Mouse (Mus musculus) CH12.LX (cell line): ENCODE data around the gene Ndufv2.

Source experiments
- BHLHE40 ChIP-seq: IDR thresholded peaks from 2 replicates; pipeline ENCODE4 v1.6.1; 2011; ENCODE audit warnings: mild to moderate bottlenecking, low read depth, low read length, improper control_type of control experiment
- CHD1 ChIP-seq: IDR thresholded peaks from 2 replicates; pipeline ENCODE4 v1.6.1; 2012; ENCODE audit warnings: low read depth, low read length, improper control_type of control experiment, inconsistent platforms
- CTCF ChIP-seq, 2 experiments: IDR thresholded peaks in 1 of 2; conservative IDR thresholded peaks in 1 of 2; 2 replicates each; pipeline ENCODE4 v1.5.1; 2011 to 2012; ENCODE audit warnings: low read depth in 2 of 2, low read length in 2 of 2, improper control_type of control experiment in 1 of 2, inconsistent platforms in 1 of 2, mild to moderate bottlenecking in 1 of 2, moderate library complexity in 1 of 2
- MAX ChIP-seq: IDR thresholded peaks from 2 replicates; pipeline ENCODE4 v1.6.1; 2011; ENCODE audit warnings: low read length, improper control_type of control experiment
- POLR2A ChIP-seq: IDR thresholded peaks from 2 replicates; pipeline ENCODE4 v1.6.1; 2011; ENCODE audit warnings: low read depth, mild to moderate bottlenecking, improper control_type of control experiment, low read length
- POLR2AphosphoS2 ChIP-seq: IDR thresholded peaks from 2 replicates; pipeline ENCODE4 v1.6.1; 2011; ENCODE audit warnings: low read depth, low read length, improper control_type of control experiment
- SIN3A ChIP-seq: IDR thresholded peaks from 2 replicates; pipeline ENCODE4 v1.6.1; 2012; ENCODE audit warnings: low read length, improper control_type of control experiment, inconsistent platforms
- TCF12 ChIP-seq: IDR thresholded peaks from 2 replicates; pipeline ENCODE4 v1.6.1; 2014; ENCODE audit warnings: low read depth, mild to moderate bottlenecking, inconsistent platforms, low read length, improper control_type of control experiment
- USF1 ChIP-seq: IDR thresholded peaks from 2 replicates; pipeline ENCODE4 v1.6.1; 2014; ENCODE audit warnings: low read depth, mild to moderate bottlenecking, inconsistent platforms, low read length, improper control_type of control experiment

GRCm38 (mm10) chr17:66061241-66061938, 40.0 kb downstream of the Ndufv2 start:
- TF ChIP-seq MAX (no peak), USF1 (no peak), CHD1 (no peak), POLR2AphosphoS2 (no peak), SIN3A (no peak), CTCF (conservative IDR thresholded peaks at IDR 0.05 in 1 of 2, IDR thresholded peaks at IDR 0.05 in 1 of 2; ENCODE audit: low read depth in 2 of 2, low read length in 2 of 2) (peak; percentile 8 to 70; a peak in 2 of 4 replicates), POLR2A (no peak), BHLHE40 (no peak), TCF12 (no peak)
